Mouse (Mus musculus) CH12.LX (cell line): ENCODE measurements around the gene Hsdl1.

Source experiments
- BHLHE40 ChIP-seq: IDR thresholded peaks from 2 replicates; pipeline ENCODE4 v1.6.1; 2011; ENCODE audit warnings: mild to moderate bottlenecking, low read depth, low read length, improper control_type of control experiment
- CHD1 ChIP-seq: IDR thresholded peaks from 2 replicates; pipeline ENCODE4 v1.6.1; 2012; ENCODE audit warnings: low read depth, low read length, improper control_type of control experiment, inconsistent platforms
- CTCF ChIP-seq, 2 experiments: IDR thresholded peaks in 1 of 2; conservative IDR thresholded peaks in 1 of 2; 2 replicates each; pipeline ENCODE4 v1.5.1; 2011 to 2012; ENCODE audit warnings: low read depth in 2 of 2, low read length in 2 of 2, improper control_type of control experiment in 1 of 2, inconsistent platforms in 1 of 2, mild to moderate bottlenecking in 1 of 2, moderate library complexity in 1 of 2
- EP300 ChIP-seq: IDR thresholded peaks from 2 replicates; pipeline ENCODE4 v1.6.1; 2011; ENCODE audit warnings: low read length, improper control_type of control experiment
- HCFC1 ChIP-seq: IDR thresholded peaks from 2 replicates; pipeline ENCODE4 v1.6.1; 2012; ENCODE audit warnings: low read depth, mild to moderate bottlenecking, inconsistent platforms, low read length, improper control_type of control experiment
- KAT2A ChIP-seq: IDR thresholded peaks from 2 replicates; pipeline ENCODE4 v1.6.1; 2012; ENCODE audit warnings: low read length, improper control_type of control experiment, inconsistent platforms; ENCODE audit not compliant: insufficient replicate concordance
- MAX ChIP-seq: IDR thresholded peaks from 2 replicates; pipeline ENCODE4 v1.6.1; 2011; ENCODE audit warnings: low read length, improper control_type of control experiment
- MYC ChIP-seq: IDR thresholded peaks from 2 replicates; pipeline ENCODE4 v1.6.1; 2011; ENCODE audit warnings: low read depth, mild to moderate bottlenecking, improper control_type of control experiment, low read length
- NRF1 ChIP-seq: IDR thresholded peaks from 2 replicates; pipeline ENCODE4 v1.6.1; 2014; ENCODE audit warnings: low read depth, mild to moderate bottlenecking, inconsistent platforms, low read length, improper control_type of control experiment, moderate library complexity
- POLR2A ChIP-seq: IDR thresholded peaks from 2 replicates; pipeline ENCODE4 v1.6.1; 2011; ENCODE audit warnings: low read depth, mild to moderate bottlenecking, improper control_type of control experiment, low read length
- RCOR1 ChIP-seq: conservative IDR thresholded peaks from 2 replicates; pipeline ENCODE4 v1.6.1; 2012; ENCODE audit warnings: low read depth, mild to moderate bottlenecking, inconsistent platforms, low read length, improper control_type of control experiment
- SIN3A ChIP-seq: IDR thresholded peaks from 2 replicates; pipeline ENCODE4 v1.6.1; 2012; ENCODE audit warnings: low read length, improper control_type of control experiment, inconsistent platforms

DNA sequence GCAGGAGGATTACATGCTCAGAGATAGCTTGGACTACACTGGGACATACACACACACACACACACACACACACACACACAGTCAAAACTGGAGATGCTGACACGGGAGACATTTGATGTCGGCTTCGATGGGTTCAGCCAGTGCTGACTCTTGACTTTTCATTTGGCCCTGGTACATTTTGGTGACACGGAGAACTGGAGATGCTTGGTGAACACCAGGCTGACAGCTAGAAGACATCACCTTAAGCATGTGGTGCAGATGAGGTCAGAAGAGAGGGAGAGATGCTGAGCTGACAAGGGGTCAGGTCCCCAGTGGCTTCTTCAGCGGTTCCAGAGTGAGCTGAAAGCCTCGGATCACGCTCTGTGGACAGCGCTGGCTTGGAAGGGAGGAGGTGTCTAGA is 48.1 kb upstream of the Hsdl1 start:
- TF ChIP-seq CTCF (conservative IDR thresholded peaks at IDR 0.05 in 1 of 2, IDR thresholded peaks at IDR 0.05 in 1 of 2; ENCODE audit: low read depth in 2 of 2, low read length in 2 of 2) (no peak), BHLHE40 (no peak), POLR2A (no peak), SIN3A (no peak), EP300 (no peak), MAX (no peak), HCFC1 (no peak), CHD1 (no peak), RCOR1 (no peak), KAT2A (no peak), MYC (no peak), NRF1 (no peak)
